Mouse (Mus musculus) T-helper 2 cell (primary cell): ENCODE data around the gene Phf6.
"Not testable (repeated sequence)": the region's sequence is repeated elsewhere in the genome, so short reads cannot be mapped to it uniquely, and the experiment has no call there.

Source experiments
- in situ Hi-C: fragments of 300-600 bp; cut with MboI, MseI; formaldehyde crosslinking; loops from one replicate; pipeline ENCODE4 v1.15.1; 2025; ENCODE audit warnings: high pct_unique_total_duplicates

Gene Phf6

GRCm38 (mm10) chrX:52972680-52973079, 60.6 kb downstream of the Phf6 start:
- in situ Hi-C loops = no loop called here

- in situ Hi-C loops = no loop called here
These were observed 66.5 kb downstream of the Phf6 start for GRCm38 (mm10) chrX:52978576-52978975.

GRCm38 (mm10) chrX:52981378-52981777, 69.3 kb downstream of the Phf6 start:
- in situ Hi-C loops = no loop called here

- in situ Hi-C loops = no loop called here
These were observed 76.1 kb downstream of the Phf6 start, which contains the start of gene Hprt for GRCm38 (mm10) chrX:52987905-52988783. Gene Hprt, plus strand, starts transcription at chrX:52988137.

GRCm38 (mm10) chrX:52994726-52995125, 82.7 kb downstream of the Phf6 start:
- in situ Hi-C loops = not testable (repeated sequence)

- in situ Hi-C loops = not testable (repeated sequence)
These were observed 92.8 kb downstream of the Phf6 start for GRCm38 (mm10) chrX:53004887-53005286.

GRCm38 (mm10) chrX:53006062-53006461, 94.0 kb downstream of the Phf6 start:
- in situ Hi-C loops = no loop called here
